Mouse (Mus musculus) spleen, adult 12 weeks (tissue): ENCODE measurements around the gene Kctd8.
"Not testable (repeated sequence)": the region's sequence is repeated elsewhere in the genome, so short reads cannot be mapped to it uniquely, and the experiment has no call there.

Experiments
- DNase-seq: peaks from one replicate; pipeline ENCODE4 v3.0.0; 2022; ENCODE audit warnings: low spot score

Kctd8 gene

DNA sequence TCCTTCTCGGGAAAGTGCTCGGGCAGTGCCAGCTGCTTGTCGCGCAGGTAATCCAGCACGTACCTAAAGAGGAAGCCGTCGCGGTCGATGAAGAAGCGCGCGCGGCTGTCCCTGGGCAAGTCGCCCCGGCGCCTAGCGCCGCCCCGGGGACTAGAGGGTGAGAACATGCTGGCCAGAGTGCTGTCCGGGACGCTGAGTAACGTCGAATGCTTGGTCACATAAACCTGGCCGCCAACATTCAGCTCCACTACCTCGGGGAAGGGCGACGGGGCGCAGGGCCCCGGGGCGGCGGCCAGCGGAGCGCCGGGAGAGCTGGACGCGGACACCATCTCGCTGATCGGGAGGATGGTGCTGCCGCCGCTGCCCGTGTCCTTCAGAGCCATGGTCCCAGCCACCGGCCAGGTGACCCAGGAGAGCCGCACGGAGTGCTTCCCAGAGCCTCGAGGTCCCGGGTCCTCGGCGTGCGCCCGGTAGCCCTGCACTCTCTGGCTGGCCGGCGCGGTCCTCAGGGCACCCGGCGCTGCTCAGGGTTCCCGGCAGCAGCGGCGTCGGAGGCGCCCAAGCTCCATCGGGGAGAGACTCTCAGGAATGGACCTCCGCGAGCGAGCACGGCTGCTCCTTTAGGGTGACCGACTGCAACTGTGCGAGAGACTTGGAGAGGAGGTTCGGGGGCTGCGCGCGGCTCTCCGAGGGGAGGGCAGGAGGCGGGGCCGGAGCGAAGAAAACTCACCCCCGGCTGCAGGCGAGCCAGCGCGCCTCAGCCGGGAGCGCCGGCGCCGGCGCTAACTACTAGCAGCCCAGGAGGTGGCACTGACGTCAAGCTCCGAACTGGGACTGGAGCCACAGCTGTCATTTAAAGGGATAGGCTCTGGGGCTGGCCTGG is at the start of gene Kctd8:
TSS of gene Kctd8 (minus strand) at position 761 of the 883 bp plus-strand sequence.
- DNase-seq = no peak

DNA sequence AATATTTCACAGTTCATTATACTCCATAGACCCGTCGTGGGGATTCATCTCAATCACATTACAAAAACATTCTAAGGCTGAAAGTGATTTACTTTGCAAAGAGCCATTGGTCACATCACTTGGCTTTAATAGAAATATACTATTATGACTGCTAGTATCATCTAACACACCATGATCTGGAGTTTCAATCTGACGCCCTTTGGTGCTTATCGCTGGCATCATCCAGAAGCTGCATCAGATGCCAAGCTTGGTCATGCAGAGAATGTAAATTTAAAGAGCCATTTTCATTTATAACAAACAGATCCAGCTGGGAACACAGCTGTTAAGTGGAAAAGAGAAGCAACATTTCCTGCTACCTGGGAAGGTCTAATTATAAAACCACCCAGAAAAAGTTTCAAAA is 37.6 kb upstream of the Kctd8 start:
- no peak for DNase-seq

DNA sequence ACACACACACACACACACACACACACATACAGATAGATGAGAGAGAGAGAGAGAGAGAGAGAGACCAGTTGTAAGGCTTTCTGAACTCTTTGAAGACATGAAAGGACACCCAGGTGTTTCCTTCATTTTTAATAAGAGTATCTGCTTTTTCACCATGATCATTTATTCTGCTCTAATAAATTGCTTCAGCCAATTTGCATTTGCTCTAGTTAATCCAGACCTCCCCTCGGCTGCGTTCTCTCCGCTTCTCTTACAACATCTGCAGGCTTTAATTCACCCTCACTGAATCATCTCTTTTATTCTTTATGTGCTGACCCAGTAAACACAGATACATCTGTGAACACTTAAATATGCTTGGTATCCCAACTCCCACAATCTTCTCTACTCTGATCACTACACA is 9.1 kb upstream of the Kctd8 start:
- no peak for DNase-seq

DNA sequence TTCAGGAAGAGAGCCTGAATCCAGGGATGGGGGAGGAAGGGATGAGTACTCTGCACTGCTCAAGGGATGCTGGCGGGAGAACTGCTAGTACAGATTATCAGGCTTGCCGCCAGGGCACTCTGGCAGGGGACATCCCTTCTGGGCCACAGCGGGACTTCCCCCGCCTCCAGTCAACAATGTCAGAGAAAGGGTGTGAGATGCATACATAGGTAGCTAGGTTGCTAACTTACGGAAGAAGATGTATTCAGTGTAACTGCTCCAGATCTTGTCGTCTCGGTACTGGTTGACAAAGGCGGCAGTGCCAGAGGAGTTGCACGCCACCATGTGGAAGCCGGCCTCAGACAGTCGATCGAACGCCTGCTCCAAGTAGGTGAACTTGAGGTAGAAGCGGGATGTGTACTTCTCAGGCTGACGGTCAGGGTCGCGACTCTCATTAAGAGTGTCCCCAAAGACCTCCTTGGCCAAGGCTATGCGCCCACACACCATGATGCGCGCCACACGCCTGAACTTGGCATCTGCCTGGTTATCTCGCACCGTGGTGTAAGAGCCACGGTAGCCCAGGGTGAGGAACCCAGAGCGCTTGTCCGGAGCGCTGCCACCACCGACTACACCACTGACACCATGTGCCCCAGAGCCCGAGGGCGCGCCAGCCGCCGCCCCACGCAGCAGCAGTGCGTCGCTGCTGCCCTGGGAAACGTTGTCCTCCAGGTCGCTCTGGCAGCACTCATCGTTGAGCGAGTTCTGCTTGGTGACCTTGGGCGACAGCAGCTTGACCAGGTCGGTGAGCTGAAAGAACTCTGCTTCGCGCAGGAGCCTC is 1.2 kb downstream of the Kctd8 start:
- no peak for DNase-seq

DNA sequence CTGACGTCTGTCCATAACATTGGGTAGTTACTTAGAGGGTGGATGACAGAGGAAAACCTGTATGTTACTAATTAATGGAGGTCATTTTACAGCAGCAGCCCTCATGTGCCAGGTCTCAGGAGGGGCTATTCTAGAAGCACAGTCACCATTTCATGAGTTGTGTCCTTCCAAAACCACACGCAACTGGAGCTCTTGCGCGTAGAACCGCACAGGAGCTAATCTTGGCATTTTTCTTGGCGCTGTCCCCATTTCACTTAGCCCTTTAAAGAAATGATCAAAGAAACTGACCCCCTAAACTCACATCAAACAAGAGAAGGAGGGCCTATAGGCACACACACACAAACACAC is 1.9 kb downstream of the Kctd8 start:
- DNase-seq = no peak

DNA sequence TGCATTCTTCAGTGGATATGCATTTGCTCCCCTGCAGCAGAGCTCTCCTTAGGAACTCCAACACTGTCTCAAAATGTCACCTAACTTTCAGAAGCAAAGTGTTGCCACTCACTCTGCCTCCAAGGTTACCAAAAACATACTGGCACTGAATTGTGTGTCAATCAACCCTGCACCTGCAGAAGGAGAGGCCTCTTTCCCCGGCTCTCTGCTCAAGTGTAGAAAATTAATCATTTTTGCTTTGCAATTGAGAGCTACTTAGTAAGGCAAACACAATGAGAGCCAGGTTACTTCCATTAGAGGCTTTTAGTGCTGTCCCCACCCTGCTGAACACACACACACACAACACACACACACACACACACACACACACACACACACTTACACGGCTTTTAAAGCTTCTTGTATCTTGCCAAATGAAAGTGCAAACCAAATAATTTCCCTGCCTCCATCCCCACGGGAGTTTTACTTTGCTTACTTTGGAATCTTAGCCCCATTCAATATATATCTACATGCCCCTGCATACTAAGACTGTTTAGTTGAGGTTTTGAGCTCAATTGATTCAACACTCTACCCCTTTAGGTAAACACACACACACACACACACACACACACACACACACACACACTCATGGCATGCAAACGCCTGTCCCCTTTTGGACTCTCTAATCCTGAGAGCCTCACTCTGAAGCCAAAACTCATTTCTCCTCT is 2.4 kb downstream of the Kctd8 start:
- DNase-seq = no peak

DNA sequence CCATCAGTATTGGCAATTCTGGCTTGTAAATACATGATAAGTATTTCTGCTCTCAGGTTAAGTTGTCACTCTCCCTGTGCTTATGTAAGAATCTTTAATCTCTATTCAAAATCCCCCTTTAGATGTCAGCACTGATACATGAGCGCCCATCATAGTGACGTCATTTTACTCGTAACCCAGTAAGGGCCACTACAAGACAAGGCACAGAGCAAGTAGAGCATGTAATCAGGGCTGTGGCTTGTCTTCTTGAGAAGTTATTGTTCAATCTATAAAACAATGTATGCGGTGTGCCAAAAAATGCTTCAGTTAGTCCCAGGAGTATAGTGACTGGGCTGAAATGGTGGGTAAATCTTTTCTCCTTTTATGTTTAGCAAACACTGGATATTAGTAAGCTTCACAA is 13.9 kb downstream of the Kctd8 start:
- no peak for DNase-seq

DNA sequence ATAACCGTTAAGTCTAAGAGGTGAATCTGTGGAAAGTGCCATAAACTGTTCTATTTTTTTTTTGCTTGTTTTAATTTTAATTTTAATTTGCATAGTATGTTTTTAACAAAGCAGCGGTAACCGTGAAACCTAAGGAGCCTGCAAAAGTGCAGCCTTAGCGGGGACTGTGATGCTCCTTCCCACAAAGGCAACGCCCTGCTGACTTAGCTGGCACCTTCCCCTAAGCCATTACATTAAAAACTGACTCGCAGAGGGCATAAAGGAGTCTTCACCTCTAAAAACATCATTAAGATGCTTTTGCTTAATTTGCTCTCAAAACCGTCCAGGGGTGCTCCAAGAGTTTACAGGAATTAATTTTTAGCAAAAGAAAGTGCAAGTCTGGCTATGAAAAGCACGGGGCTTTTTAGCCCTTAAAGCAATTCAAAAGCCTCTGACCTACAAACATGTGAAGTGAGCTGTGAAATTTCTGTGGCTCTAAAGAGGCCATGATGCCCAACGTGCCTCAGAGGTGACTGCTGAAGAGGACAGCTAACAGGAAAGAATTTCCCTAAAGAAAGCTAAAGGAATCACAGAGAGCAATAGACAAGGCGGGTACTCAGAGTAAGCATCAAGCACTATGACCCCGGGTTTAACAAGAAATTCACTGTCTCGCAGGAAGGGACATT is 16.8 kb downstream of the Kctd8 start:
- DNase-seq = no peak

DNA sequence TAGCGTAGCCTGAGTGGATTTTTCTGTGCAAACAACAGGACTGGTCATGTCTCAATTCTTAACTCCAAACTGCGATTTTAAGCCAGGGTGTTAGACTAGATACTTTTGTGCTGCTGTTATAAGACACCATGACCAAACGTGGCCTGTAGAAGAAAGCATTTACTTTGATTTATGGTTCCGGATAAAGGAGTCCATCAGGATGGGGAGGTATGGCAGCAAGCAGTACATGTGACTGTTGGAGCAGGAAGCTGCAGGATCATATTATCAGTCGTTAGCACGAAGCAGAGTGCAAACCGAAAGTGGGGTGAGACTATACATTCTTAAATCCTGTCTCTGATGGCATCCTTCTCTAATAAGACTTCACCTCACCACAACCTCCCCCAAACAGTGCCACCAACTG is 28.9 kb downstream of the Kctd8 start:
- DNase-seq = no peak

DNA sequence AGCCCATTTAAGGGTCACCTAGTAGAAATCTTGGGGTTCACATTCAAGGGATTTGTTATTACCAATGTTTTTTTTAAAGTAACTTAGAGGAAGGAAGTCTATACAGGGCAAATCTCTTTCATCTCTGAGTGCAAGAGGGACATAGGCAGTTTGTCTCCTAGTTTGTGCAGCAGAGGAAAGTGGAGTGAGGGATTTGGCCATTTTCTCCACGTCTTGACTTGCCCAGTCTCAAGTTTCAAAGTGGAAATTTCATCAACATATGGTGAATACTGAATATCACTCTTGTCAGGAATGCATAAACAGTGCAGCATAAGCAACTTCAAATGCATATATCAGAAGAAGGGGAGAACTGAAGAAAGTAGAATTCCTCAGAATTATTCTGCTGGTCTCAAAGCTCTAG is 39.8 kb downstream of the Kctd8 start:
- DNase-seq = no peak

DNA sequence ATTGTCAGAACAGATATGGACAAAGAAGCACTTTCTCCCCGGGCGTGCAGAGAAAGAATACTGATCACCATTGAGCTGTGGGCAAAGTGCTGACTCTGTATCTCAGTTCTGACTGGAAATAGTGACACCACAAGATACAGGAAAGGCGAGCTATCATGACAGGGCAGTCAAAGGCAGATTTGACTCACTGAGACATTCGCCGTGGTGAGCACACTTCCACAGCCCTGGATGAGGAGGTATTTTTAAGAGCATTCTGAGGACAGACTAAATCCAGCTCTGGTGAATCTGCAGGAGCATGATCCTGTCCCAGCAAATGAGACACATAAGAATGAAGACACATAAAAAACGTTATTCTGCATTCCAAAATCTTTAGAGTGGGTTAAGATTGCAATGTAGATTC is 49.1 kb downstream of the Kctd8 start:
- no peak for DNase-seq

DNA sequence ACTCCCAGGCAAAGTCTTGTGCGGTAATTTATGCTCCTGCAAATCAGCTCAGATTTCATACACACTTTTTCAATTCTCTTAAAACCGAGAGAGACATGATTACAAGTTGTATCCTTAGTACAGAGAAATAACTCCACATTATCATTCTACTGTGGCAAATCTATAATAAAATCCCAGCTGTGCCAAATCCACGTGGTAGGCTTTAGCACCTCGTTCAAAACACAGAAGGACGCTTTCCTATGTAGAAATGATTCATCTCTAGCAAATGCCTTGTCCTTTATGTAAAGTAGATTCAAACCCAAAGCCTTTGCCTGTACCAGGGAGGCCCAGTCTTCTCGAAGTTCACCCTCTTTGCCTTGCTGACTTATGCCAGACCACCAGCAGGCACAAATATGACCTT is 57.1 kb downstream of the Kctd8 start:
- no peak for DNase-seq

DNA sequence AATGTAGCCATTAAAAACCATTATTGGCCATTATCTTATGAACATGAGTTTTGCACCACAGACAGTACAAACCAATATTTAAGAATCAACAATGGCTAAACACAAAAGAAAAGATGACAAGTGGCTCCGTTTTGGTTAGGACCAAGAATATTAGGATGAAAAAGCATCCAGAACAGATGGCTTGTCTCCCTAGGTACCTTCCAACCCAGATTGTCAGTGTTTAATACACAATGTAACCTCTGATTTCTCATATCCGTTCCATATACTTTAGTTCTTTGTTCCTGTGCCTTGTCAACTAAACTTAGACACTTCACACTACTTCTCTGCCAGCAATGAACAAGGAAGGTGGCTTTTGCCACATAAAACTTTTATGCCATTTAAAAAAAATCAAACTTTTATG is 89.1 kb downstream of the Kctd8 start:
- DNase-seq = no peak

DNA sequence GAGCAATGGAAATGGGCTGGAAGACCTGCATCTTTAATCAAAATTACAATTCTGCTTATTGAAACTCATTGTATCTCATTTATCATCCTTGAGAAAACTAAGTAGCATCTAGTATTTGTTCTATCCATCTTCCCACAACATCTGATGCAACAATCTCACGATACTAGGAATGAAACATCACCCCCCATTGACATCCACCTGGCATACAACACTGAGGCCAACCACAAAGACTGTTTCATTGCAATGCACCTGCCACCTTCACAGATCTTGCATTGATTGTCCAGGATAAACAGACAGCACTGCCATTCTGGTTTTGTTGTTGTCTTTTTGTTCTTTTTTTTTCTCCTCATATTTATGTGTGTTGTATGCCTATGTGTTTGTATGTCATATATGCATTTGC is 99.5 kb downstream of the Kctd8 start:
- DNase-seq = no peak

DNA sequence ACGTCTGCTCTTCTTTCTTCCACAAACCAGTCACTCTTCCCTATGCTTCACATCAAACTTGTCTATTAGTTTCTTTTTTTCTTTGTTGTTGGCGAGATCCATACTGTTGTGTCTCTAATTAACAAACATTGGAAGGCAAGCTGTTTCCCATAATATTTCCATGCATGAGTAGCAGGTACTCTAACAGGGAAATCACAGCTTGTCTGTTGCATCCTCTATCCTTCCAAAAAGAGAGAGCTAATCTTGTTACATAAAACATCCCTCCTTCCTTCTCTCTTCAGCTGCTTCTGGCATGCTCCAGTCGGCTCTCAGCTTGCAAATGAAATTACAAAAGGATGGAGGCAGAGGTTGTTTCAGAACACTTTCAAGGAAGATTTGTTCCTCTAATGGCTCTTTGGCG is 107.9 kb downstream of the Kctd8 start:
- no peak for DNase-seq

DNA sequence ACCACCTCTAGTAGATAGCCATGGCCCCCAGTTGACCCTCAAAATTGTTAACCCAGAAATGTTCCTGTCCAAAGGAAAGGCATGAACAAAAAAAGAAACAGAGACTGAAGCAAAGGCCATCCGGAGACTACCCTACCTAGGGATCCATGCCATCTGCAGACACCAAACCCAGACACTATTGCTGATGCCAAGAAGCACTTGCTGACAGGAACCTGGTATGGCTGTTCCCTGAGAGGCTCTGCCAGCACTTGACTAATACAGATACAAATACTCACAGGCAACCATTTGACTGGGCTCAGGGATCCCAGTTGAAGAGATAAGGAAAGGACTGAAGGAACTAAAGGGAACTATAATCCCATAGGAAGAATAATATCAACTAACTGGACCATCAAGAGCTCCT is 109.8 kb downstream of the Kctd8 start:
- not testable (repeated sequence) for DNase-seq

DNA sequence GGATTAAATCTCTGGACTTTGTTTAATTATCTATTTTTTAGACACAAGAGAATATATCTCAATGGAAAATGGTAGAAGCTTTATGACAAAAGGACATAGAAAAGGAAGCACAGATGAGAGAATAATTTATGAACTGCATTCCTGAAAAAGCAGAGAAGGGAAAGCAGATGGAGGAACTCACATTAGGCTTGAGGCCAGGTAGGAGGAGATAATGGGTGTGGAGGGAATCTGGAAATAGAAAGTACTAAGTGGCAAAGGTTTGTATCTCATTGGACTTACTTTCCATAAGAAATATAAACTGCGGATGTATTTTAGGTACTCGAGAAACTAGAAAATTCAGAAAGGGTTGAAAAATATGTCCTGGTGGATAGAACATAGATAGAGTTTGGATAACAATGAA is 114.3 kb downstream of the Kctd8 start:
- DNase-seq = no peak

DNA sequence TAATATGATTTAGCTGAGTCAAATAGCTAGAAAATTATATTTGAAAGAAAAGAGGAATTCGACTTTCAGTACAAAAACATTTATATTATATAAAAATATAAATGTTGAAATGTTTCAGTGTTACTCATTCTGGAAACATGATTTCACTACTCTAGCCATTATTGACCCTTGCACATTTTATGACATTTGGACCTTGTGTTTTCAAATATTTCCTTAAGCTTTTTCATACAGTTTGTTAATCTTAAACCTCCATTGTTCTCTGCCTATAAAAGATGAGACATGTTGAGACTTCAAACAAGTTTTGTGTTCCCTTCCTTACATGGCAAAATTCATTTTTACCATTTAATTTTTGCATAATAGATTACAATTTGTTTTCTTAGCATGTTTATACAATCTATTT is 118.9 kb downstream of the Kctd8 start:
- no peak for DNase-seq

DNA sequence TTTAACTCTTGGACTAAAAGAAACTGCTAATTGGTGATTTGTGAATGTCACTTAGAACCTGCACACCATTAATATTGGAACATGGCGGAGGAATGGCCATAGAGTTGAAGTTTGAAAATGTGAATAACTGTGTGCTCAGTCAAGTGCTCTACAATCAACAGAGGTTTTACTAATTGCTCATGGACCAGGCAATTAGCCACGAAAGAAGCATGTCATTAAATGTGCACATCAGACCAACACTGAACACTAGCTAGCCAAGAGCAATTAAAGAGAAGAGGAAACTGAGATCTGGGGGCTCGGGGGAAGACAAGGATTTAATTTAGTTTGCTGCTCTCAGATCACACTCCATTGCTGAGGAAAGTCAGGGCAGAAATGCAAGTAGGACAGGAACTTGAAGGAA is 126.3 kb downstream of the Kctd8 start:
- no peak for DNase-seq

DNA sequence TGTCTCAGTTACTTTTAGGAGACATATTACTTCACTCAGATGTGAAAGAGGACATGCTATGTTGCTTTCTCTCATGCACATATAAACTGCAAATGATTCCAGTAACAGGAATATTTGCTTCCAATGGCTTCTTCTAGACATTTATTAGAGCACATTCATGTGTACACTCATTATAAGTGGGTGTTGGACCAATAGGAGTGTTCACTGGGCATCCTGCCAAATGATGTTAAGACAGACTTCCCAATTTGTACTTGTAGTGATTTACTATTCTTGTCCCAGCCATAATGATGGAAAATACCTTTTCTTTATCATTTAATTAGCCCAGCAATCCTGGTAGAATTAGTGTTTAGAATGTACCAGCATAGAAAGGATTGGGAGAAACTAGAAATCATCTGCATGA is 132.1 kb downstream of the Kctd8 start:
- no peak for DNase-seq

DNA sequence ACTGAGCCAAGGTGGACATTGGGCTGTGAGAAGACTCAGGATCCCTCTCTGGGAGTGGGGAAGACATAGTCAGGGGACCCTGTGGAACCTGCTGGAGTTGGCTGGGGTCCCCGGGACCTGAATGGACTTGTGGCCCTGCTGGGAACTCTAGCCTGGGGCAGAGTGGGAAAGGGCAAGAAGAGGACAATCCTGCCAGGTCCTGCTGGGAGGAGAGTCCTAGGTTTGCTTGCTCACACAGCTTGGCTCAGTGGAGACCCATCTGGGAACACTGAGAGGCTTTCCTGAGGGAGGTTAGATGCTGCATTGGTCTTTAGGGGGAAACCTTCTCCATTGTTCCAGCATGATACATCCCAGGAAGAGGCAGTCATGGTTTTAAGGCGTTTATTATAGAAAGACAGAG is 133.8 kb downstream of the Kctd8 start:
- no peak for DNase-seq

DNA sequence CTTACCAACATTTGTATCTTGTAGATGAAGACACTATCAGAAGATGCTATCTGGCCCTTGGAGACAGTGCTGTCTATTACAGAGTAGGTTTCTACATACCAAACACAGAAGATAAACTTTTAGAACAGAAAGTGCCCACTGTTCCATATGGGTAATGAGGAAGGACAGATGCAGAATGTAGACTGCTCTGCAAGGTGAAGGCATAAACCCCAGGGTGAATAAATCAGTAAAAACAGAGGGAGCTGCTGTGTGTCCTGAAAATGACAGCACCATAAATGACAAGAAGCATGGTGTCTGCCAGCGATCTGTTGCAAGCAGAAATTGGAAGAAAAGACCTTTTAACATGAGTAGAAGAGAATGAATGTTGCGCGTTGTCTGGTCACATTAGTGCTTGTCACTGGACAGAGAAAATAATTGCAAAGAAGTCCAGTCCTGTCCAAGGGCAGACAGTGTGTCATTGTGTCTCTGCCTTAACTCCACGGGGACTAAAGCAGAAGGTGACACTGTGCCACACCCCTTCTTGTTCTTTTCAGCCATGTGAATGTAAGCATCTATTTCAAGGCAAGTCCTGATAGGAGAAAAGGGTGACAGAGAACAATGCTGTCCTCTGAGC is 181.5 kb downstream of the Kctd8 start:
- DNase-seq = no peak
